Mouse (Mus musculus): Measurements from ENCODE around the gene Ccnb2.

DNA sequence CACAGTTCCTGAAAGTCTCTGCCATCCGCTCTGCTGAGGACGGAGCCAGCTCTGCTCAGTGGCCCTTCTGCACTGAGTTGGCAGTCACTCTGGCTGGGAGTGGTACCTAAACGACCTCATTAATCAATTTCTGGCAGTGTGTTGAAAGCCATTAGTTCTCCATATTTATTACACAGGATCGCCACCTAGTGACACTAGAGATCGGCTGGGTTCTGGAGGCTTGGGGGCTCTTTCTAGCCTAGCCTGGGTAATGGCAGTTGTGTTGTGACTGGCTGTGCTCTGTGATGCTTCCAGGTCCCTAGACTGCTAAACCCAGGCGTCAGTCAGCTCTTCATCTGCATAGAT, 28.8 kb downstream of the Ccnb2 start:
- TF ChIP-seq POLR2A (IDR thresholded peaks at IDR 0.05; ENCODE audit: insufficient read depth, low read length) (no peak), EP300 (IDR thresholded peaks at IDR 0.05; ENCODE audit: insufficient read depth, low read depth, low read length) (no peak), CTCF (IDR thresholded peaks at IDR 0.05; ENCODE audit: low read depth, low read length) (peak; percentile 23)
